In the genomic region with DNA sequence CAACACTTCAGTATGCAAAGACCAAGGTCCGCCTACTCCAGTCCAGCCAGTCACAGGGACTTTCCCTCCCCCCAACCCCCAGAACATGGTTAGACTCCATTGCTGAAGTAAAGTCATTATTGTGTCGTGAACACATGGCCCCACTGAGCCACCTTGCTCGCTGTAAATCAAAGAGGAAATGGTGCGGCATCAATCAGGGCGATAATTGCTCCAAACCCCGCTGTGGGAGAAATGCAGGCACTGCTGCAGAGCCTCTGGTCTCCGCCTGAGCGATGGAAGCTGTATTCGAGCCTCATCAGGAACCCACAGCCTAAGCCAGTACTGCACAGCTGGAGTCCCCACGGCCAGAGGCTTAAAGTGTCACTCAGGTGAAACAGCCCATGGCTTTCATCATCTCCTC, we compare ENCODE assay signal across 19 mouse cellular contexts. TPM values are rescaled to one million over a fixed set of nuclear protein-coding genes. Genes with fewer than 3 reads are reported as not detected.
DNase-seq lines count a peak whose midpoint lies in the region; ATAC-seq and TF ChIP-seq lines count a peak whose summit lies in the region.
"Had no signal": no experiment of that assay in that cellular context is flagged by ENCODE, and none has a peak within 500 bp of the region (broad histone marks: within the 10 kb centered on the region; RNA-seq: fewer than 3 reads in every experiment).

No protein-coding gene starts in this region.

- H3K4me1 ChIP-seq in heart, embryonic 11.5 days (ENCODE audit: control insufficient read depth, insufficient read depth, low read length) = no peaks in the 10 kb centered on the region
- H3K4me1 ChIP-seq in midbrain, postnatal 0 days (ENCODE audit: insufficient read depth, low read length) = no peaks in the 10 kb centered on the region
- peaks cover 12% of the 10 kb centered on the region; the same call in 1 of the 2 replicates for H3K4me1 ChIP-seq in midbrain, embryonic 10.5 days
- H3K4me1 ChIP-seq in limb, embryonic 13.5 days = peaks cover 15% of the 10 kb centered on the region; the same call in 1 of the 2 replicates
- H3K4me1 ChIP-seq: embryonic facial prominence, embryonic 13.5 days; forebrain, embryonic 13.5 days; heart, embryonic 15.5 days had no signal

- H3K36me3 ChIP-seq in heart, embryonic 11.5 days (ENCODE audit: control insufficient read depth, insufficient read depth, low read length) = no peaks in the 10 kb centered on the region
- H3K36me3 ChIP-seq in midbrain, postnatal 0 days (ENCODE audit: insufficient read depth, low read length) = no peaks in the 10 kb centered on the region
- no peaks in the 10 kb centered on the region for H3K36me3 ChIP-seq in midbrain, embryonic 10.5 days
- no peaks in the 10 kb centered on the region for H3K36me3 ChIP-seq in limb, embryonic 13.5 days
- H3K36me3 ChIP-seq: embryonic facial prominence, embryonic 13.5 days; G1E; heart, embryonic 15.5 days had no signal

- WGBS in heart, embryonic 11.5 days (ENCODE audit: insufficient replicate concordance) = 25% methylated on average over 10 of the region's 10 CpGs
- WGBS in midbrain, postnatal 0 days = 43% methylated on average over 10 of the region's 10 CpGs
- WGBS in midbrain, embryonic 10.5 days = 58% methylated on average over 10 of the region's 10 CpGs
- 8% methylated on average over 10 of the region's 10 CpGs for WGBS in limb, embryonic 13.5 days

- no peak for DNase-seq in heart, postnatal 25 days (ENCODE audit: low spot score)
- peak; percentile 36 for DNase-seq in midbrain, postnatal 0 days (ENCODE audit: low spot score)
- DNase-seq in midbrain, embryonic 10.5 days (ENCODE audit: low spot score) = no peak
- no peak for DNase-seq in left cerebral cortex, adult 2 months (ENCODE audit: extremely low spot score in 1 of 2, low spot score in 2 of 2)
- DNase-seq: B cell, adult 2 months; cerebellum, adult 8-10 months; gastrocnemius, postnatal 14 days; kidney, adult 18-20 months; left cerebral cortex, postnatal 4 days; lung, adult 18-20 months; right cerebral cortex, postnatal 14 days had no signal

- TF ChIP-seq CTCF in midbrain, postnatal 0 days (IDR thresholded peaks at IDR 0.05) = no peak
- TF ChIP-seq CTCF in left cerebral cortex, adult 2 months (IDR thresholded peaks at IDR 0.05) = no peak

- peak overlapping the region; percentile 35 for H3K4me2 ChIP-seq in heart, embryonic 11.5 days
- no peak overlapping the region for H3K4me2 ChIP-seq in midbrain, postnatal 0 days (ENCODE audit: low read depth, low read length, poor library complexity, severe bottlenecking)
- H3K4me2 ChIP-seq in limb, embryonic 13.5 days (replicated peaks) = peak overlapping the region; percentile 44
- H3K4me2 ChIP-seq: embryonic facial prominence, embryonic 13.5 days; forebrain, embryonic 13.5 days; heart, embryonic 15.5 days had no signal

- H3K9ac ChIP-seq in heart, embryonic 11.5 days (ENCODE audit: low read depth, low read length) = no peak overlapping the region
- H3K9ac ChIP-seq in midbrain, postnatal 0 days (replicated peaks; ENCODE audit: low read length, poor library complexity, severe bottlenecking) = no peak overlapping the region
- 0 out of 2 replicates have a peak overlapping the region, but pooled peaks have one; percentile 20 for H3K9ac ChIP-seq in limb, embryonic 13.5 days
- H3K9ac ChIP-seq: embryonic facial prominence, embryonic 13.5 days; forebrain, embryonic 13.5 days; heart, embryonic 15.5 days had no signal

- H3K9me3 ChIP-seq in heart, embryonic 11.5 days (replicated peaks; ENCODE audit: control insufficient read depth, low read length) = no peaks in the 10 kb centered on the region
- H3K9me3 ChIP-seq in midbrain, postnatal 0 days (ENCODE audit: low read length) = no peaks in the 10 kb centered on the region
- H3K9me3 ChIP-seq in midbrain, embryonic 10.5 days (replicated peaks) = no peaks in the 10 kb centered on the region
- no peaks in the 10 kb centered on the region for H3K9me3 ChIP-seq in limb, embryonic 13.5 days
- H3K9me3 ChIP-seq: embryonic facial prominence, embryonic 13.5 days; forebrain, embryonic 13.5 days; G1E; heart, embryonic 15.5 days had no signal

- no peak overlapping the region for H3K4me3 ChIP-seq in heart, embryonic 11.5 days (ENCODE audit: low read depth, low read length)
- H3K4me3 ChIP-seq in midbrain, postnatal 0 days (ENCODE audit: low read depth, low read length) = no peak overlapping the region
- no peak overlapping the region for H3K4me3 ChIP-seq in midbrain, embryonic 10.5 days
- H3K4me3 ChIP-seq in limb, embryonic 13.5 days = no peak overlapping the region; the same call in 1 of the 2 replicates
- no peak overlapping the region for H3K4me3 ChIP-seq in left cerebral cortex, adult 2 months
- H3K4me3 ChIP-seq: embryonic facial prominence, embryonic 13.5 days; forebrain, embryonic 13.5 days; heart, embryonic 15.5 days had no signal

- peaks cover 6% of the 10 kb centered on the region; the same call in 1 of the 2 replicates for H3K27me3 ChIP-seq in heart, embryonic 11.5 days (ENCODE audit: control insufficient read depth, insufficient read depth, low read length)
- no peaks in the 10 kb centered on the region for H3K27me3 ChIP-seq in midbrain, postnatal 0 days (ENCODE audit: insufficient read depth, low read length)
- H3K27me3 ChIP-seq in midbrain, embryonic 10.5 days (ENCODE audit: low read depth, poor library complexity, severe bottlenecking) = no peaks in the 10 kb centered on the region
- H3K27me3 ChIP-seq in limb, embryonic 13.5 days = no peaks in the 10 kb centered on the region
- H3K27me3 ChIP-seq: embryonic facial prominence, embryonic 13.5 days; forebrain, embryonic 13.5 days had no signal

- no peak overlapping the region for H3K27ac ChIP-seq in heart, embryonic 11.5 days (ENCODE audit: low read depth, low read length)
- no peak overlapping the region for H3K27ac ChIP-seq in midbrain, postnatal 0 days (ENCODE audit: low read depth, low read length)
- no peak overlapping the region for H3K27ac ChIP-seq in midbrain, embryonic 10.5 days (replicated peaks)
- peak overlapping the region; percentile 52; the same call in 1 of the 2 replicates for H3K27ac ChIP-seq in limb, embryonic 13.5 days
- no peak overlapping the region for H3K27ac ChIP-seq in left cerebral cortex, adult 2 months
- H3K27ac ChIP-seq: embryonic facial prominence, embryonic 13.5 days; forebrain, embryonic 13.5 days; heart, embryonic 15.5 days had no signal

- intact Hi-C loops in heart, postnatal 25 days (cut with DNase I) = no loop called here
- intact Hi-C loops in left cerebral cortex, adult 2 months (cut with DNase I) = no loop called here

- no peak for ATAC-seq in heart, embryonic 11.5 days (replicated peaks; ENCODE audit: insufficient number of reproducible peaks, low FRiP score, low TSS enrichment)
- no peak for ATAC-seq in midbrain, postnatal 0 days (ENCODE audit: low FRiP score)
- peak; percentile 76 for ATAC-seq in limb, embryonic 13.5 days (ENCODE audit: low FRiP score, low read depth)
- ATAC-seq in frontal cortex, adult (ENCODE audit: low TSS enrichment) = no peak
- ATAC-seq in megakaryocyte, adult 5-6 weeks (ENCODE audit: poor library complexity, severe bottlenecking) = no peak
- ATAC-seq: forebrain, embryonic 13.5 days had no signal

RNA-seq across cellular contexts. Expression of gene Sfswap, which starts 11.1 kb away (rescaled TPM):
- polyA plus RNA-seq in heart, embryonic 11.5 days (2014; fragmentation: Nextera tagmentation; extraction: Ambion mirVana) = 25.6 and 31.0 TPM in 2 replicates
- total RNA-seq in heart, postnatal 25 days (2021) = 10 to 100 TPM; 30.3 to 33.7 TPM
- total RNA-seq in midbrain, postnatal 0 days (2014; rRNA removed) = 88.2 and 120 TPM in 2 replicates
- 50.1 and 52.1 TPM in 2 replicates for polyA plus RNA-seq in midbrain, postnatal 0 days (2015; fragmentation: Nextera tagmentation; extraction: Ambion mirVana)
- 35.1 and 40.8 TPM in 2 replicates for polyA plus RNA-seq in midbrain, embryonic 10.5 days (2016; fragmentation: Nextera tagmentation; extraction: Ambion mirVana)
- polyA plus RNA-seq in limb, embryonic 13.5 days (2015; fragmentation: Nextera tagmentation; extraction: Ambion mirVana) = 56.2 and 59.9 TPM in 2 replicates
- 100 to 1,000 TPM; 108 to 118 TPM for total RNA-seq in left cerebral cortex, adult 2 months (2021)
- total RNA-seq in megakaryocyte, adult 5-6 weeks (2015) = 48.3 and 48.8 TPM in 2 replicates
- 57.6 and 74.0 TPM in 2 replicates for total RNA-seq in megakaryocyte, adult 5-6 weeks (2017)
